Mouse (Mus musculus) ES-E14 (cell line): Measurements from ENCODE around the gene Elf5.

Experiments
- CHD2 ChIP-seq: IDR thresholded peaks from 2 replicates; pipeline ENCODE4 v1.6.1; 2014; ENCODE audit warnings: mild to moderate bottlenecking, low read depth, low read length, inconsistent platforms
- HCFC1 ChIP-seq: IDR thresholded peaks from 2 replicates; pipeline ENCODE4 v1.6.1; 2012; ENCODE audit warnings: low read length, inconsistent platforms, borderline replicate concordance; ENCODE audit not compliant: insufficient read depth
- MAFK ChIP-seq: IDR thresholded peaks from 2 replicates; pipeline ENCODE4 v1.6.1; 2014; ENCODE audit warnings: mild to moderate bottlenecking, low read depth, low read length, inconsistent platforms; ENCODE audit not compliant: insufficient read depth
- ZC3H11A ChIP-seq: IDR thresholded peaks from 2 replicates; pipeline ENCODE4 v1.6.1; 2012; ENCODE audit warnings: low read depth, mild to moderate bottlenecking, inconsistent platforms, low read length, borderline replicate concordance
- ZNF384 ChIP-seq: IDR thresholded peaks from 2 replicates; pipeline ENCODE4 v1.6.1; 2012; ENCODE audit warnings: low read depth, low read length, inconsistent platforms

- no peak for TF ChIP-seq ZC3H11A
- TF ChIP-seq MAFK, result no peak
- TF ChIP-seq ZNF384, result no peak
- TF ChIP-seq CHD2, result no peak
- no peak for TF ChIP-seq HCFC1
Observed at GRCm38 (mm10) chr2:103476180-103476579, 64.7 kb downstream of the Elf5 start.
